Mouse (Mus musculus) kidney, postnatal 36 days (tissue): Measurements from ENCODE around the gene Sez6l.
A peak's percentile ranks its signal among the peaks of the same experiment; 100 is the strongest.

ENCODE experiments used
- DNase-seq, 2 experiments: peaks; one replicate each; pipeline ENCODE4 v3.0.0; 2021 to 2022; ENCODE audit warnings: mixed read lengths in 2 of 2

The Sez6l gene

DNA sequence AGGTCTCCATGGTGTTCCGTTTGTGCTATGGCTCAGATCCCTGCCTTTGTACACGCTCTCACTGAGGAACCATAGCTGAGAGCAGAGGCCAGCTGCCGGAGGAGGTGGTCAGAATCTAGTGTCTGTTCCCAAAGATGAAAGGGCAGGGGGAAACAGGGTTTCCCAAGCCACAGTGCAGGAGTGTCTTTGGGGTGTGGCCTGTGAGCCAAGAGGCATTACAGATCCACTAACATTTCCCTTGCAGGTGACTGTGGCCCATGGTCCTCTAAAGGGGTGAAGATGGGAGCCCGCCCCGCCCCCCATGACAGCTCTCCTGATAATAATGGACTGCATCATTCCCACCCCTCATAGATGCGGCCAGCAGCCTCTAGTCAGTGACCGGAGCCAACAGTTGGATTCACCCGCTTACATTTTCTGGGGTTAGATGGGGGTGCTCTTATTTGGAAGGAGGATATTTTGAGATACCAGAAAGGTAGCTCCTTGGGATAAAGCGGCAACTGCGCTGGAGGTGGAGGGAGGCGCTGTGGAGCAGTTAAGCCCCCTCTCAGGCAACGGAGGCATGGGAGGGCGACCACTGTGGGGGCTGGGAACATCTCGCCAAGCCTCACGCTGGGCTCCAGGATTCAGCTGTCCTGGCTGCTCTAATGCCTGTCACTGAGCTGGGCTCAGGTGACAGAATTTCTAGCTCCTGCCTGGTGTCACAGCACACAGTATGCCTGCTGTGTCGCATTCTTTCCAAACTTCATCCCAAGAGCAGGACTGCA, 43.5 kb downstream of the Sez6l start:
- DNase-seq: no peak

DNA sequence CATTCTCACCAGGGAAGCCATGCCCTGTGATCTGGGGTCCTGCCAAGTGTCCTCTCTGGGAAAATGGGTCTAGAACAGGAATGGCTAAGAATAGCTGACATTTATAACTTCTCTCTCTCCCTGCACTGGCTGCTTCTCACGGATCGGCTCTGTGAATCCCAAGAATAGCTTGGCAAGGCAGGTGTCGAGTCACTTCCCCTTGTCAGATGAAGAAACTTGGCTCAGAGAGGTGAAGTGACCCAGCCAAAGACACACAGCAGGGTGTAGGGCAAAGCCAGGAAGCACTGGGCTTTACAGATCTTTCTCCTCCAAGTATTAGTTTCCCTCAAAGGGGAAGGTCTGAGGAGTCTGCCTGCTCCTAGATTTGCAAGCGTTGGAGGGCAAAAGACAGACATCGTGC, 44.1 kb downstream of the Sez6l start:
- no peak for DNase-seq

DNA sequence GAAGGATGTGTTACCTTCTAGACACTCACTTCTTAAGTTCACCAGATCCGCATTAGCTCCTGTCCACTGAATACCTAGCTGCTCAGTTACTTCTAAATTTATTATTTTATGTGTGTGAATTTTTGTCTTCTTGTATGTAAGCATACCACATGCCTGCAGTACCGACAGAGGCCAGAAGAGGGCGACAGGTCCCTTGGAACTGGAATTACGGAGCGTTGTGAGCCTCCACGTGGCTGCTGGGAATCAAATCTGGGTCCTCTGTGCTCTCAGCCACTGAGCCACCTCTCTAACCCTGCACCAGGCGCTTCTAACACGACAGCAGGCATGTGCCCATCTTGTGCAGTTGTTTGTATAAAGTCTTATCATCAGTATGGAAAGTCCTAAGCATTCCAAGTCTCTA, 44.8 kb downstream of the Sez6l start:
- peak in 1 of 2 experiments; percentile 25 for DNase-seq

DNA sequence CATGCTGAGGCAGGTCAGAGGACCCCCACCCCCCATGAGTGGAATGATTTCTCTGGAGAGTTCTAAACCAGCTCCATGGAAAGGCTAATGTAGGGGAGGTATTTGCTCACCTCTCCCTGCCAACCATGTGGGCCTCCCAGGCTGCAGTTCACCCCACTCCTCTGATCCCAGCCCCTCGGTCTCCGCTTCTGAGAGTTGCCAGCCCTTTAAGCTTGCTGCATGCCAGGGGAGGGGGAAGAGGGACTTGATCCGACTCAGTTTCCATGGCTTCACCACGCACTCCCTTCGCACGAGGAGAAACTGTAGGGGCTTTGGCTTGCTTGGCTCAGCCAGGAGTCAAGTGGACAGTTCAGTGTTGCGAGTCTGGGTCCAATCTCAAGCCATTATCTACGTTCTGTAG, 45.9 kb downstream of the Sez6l start:
- DNase-seq: no peak

DNA sequence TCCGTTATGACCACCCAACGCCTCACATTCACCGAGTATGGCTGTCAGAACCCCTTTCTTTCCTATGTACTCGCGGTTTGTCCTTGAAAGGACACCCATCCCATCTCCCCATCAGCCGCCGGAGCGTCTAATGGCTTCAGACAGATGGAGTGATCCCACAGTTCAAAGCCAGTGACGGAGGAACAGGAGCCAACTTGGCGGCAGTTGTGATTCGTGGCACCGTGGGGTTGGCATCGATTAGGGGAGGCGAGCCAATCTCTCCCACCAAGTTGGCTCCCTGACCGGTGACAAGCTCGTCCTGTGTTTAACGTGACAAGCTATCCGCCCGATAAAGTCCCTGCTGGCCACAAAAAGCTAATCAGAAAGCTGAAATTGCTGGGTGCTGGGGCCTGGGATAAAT, 50.0 kb downstream of the Sez6l start:
- DNase-seq: no peak

DNA sequence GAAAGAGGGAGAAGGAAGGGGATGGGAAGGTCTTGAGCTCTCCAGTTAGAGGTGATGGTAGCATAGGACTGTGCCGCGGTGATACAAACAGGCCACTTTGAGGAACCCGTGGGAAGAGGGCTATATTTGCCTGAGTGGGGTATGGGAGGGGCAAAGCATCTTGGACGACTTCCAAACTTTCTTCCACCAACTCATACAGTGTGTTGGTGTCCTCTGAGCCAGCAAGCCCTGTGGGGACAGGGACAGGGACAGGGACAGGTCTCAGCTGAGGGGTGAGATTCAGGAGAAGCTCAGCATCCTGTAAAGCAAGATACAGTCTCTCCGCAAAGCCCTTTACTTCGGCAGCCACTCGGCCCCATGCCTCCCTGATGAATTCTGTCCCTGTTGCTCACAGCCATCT, 50.5 kb downstream of the Sez6l start:
- DNase-seq: no peak

DNA sequence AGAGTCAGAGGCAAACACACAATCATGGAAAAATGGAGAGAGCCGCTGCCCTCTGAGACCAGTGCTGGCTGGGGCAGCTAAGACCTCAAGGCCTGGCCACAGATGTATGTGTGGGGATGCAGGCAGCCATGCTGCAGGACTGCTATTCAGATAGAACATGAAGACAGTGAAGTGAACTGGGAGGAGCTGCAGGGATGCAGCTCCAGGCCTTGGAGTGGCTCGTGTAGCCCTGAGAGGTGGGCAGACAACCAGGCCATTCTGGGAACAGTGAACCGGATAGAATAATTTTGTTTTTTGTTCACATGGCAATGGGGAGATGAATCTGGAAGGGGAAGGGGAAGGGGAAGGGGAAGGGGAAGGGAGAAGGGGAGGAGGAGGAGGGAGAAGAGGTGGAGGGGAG, 51.0 kb downstream of the Sez6l start:
- DNase-seq: no peak

DNA sequence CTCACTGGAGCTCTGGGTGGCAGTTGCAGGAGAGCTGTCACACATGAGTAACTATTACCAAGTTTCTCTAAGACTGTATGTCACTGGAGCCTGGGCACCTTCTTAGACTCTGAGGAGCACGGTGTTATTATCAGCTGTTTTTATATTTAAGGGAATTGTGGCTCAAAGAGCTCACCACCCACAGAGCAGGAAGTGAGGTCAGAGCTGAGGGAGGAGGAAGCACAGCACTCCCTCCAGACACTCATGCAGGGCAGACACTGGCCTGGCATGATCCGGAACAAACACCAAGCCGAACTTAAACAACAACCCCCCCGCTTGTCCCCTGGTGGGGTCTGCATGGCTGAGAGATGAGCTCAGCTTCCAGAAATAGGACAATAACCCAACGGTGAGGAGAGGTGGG, 51.7 kb downstream of the Sez6l start:
- DNase-seq: no peak

DNA sequence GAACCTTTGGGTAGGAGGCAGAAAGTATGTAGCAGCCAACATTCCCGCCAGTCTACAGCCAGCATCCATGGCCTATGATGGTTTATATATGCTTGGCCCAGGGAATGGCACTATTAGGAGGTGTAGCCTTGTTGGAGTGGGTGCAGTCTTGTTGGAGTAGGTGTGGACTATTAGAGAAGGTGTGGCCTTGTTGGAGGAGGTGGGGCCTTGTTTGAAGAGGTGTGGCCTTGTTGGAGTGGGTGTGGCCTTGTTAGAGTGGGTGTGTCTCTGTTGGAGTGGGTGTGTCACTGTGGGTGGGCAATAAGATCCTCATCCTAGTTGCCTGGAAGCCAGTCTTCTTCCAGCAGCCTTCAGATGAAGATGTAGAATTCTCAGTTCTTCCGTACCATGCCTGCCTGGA, 53.2 kb downstream of the Sez6l start:
- DNase-seq: no peak

DNA sequence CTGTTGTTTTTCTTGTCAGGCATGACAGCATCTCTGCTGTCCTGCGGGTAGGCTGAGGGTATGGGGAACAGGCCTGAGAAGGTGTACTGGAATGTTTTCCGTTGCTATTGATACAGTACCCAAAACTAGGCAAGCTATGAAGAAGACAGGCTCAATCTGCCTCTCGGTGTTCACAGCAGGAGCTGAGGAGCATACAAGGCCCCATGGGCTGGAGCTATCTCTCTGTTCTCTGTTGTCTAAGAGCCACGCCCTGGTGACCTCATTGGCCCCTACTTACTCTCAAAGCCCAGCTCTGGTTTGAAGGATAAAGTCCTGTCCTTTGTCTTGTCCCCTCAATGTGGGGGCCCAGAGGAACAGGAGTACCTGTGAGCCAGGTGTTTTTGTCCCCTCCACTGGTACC, 53.7 kb downstream of the Sez6l start:
- DNase-seq: no peak

DNA sequence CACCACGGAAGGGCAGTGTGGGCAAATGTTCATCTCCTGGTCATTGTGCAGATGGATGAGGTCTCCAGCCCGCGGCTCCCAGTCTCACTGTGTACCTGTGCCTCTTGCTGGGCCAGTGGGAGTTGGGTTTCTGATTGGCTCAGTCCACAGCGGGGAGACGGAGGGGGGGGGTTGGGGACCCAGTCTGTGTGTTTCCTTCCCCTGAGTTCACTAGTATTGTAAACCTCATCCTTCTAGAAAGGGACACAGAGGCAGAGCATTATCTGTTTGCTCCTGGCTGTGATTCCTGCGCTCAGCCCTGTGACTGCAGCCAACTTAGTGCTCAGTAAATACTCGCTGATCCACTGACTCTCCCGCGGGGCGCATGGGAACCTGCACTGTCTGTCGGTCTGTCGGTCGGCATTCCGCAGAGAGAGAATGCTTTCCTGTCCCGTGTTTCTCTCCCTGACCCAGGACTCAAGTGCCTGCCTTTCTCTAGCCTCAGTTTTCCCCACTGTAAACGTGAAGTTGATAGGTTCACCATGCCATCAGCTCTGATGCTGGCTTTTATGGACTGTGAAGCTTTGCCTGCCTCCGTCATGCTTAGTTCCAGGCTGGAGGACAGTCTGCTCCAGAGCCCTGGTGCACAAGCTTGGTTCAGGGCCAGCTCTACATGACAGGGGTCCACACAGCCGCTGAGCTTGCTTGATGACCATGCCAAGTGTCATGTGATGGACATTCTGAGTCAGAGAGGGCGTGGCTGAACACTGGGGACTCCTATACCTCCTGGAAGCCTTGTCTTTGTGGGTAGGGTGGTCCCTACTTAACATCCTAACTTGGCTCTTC, 55.1 kb downstream of the Sez6l start:
- DNase-seq: no peak

DNA sequence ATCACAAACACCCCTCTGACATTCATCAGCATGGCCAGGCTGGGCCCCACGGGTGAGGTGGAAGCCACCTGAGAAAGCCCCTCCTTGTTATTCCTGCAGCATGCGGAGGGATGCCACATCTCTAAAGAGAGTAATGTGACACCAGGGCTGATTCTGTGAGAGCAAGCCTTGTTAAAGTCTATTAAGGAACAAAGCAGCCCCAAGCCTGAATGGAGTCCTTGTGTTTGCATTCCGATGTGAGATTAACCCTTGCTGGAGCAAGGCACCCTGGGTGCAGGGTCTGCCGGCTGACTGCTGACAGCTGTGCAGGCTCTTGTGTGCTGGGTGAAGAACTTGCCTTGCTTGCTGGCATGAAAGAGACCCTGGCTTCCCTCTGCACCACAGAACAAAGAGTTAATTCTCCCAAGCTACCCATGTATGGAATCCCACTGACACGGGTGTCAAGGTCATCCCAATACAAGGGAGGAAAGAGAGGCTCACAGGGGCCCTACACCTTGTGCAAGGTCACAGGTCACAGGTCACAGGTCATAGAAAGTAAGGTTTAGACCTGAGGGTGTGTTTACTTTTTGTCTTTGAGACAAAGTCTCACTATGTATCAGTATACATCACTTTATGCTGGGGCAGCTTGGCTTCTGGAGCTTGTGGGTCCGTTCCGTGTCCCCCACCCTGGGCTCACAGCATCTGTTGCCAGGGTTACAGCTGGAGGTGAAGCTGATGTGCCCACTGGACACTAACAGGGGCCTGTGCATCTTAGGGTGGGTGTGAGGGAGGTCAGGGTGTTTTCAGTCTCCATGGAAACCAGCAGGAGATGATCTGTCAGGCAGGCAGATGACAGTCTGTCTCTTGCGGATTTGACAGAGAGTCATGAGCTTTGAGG, 55.9 kb downstream of the Sez6l start:
- DNase-seq: no peak

DNA sequence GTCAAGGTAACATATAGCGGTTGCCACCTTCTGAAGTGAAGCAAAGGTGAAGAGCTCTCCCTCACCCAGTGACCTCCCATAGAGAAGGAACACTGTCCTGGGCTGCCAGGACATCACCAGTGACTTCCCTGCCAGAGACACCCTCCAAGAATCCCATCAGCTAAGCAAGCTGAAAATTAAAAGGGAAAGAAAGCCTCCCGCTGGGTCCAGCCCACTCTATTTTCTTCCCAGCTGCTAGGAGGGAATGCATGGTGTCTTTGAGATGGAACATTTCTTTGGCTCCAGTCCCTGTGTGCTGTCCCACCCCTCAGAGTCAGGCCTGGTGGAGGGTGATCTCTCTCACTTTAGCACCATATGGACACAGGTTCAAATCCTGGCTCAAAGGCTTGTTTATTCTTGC, 58.2 kb downstream of the Sez6l start:
- no peak for DNase-seq

DNA sequence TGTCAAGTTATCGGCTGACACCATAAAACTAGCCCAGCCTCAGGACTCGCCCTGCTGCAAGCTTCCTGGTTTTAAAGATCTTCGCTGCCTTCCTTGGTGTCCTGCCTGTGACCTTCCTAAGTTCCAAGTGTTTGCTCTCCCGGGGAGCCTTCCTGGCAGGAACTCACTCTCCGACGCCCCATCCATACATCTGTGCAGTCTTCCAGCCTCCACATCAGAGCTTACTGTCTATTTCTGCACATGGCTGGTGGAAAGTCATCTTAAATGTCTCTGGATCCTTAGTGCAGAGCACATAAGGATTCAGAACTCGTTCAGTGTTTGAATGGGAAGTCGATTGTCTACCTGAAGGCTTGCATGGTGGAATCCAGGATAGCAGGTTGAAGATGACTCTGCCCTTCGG, 59.5 kb downstream of the Sez6l start:
- DNase-seq: no peak

DNA sequence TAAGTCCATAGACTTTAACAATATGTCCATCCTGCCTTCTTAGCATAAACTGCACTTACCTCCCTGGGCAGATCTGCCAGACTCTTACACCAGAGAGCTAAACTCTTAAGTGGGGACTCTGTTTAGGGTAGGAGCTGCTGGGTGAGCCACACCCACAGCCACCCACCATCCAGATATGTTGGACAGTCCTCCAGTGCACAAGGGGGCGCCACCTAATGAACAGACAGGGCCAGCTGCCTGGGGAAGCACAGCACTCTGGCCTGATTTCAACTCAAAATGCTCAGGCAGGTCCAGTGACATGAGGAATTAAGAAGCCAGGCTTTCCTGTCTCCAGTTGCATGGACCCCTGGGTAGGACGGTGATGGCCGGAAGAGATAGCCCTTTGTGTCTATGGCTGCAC, 60.5 kb downstream of the Sez6l start:
- no peak for DNase-seq

DNA sequence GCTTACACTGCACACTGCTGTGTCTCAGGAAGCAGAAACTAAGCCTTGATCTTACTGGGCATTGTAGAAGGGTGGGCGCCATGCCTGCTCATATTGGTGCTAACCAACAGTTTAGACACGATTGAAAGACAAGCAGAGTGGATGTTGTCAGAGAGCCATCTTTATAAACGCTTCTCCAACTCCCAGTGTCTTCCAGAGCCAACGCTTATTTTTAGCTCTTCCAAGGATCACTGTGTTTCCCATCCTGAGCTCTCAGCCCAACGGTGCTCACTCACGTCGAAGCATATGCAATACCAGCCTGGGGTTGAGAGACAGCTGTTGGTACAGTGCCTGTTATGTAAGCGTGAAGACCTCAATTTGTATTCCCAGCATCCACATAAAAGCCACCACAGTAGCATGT, 66.6 kb downstream of the Sez6l start:
- DNase-seq: no peak

DNA sequence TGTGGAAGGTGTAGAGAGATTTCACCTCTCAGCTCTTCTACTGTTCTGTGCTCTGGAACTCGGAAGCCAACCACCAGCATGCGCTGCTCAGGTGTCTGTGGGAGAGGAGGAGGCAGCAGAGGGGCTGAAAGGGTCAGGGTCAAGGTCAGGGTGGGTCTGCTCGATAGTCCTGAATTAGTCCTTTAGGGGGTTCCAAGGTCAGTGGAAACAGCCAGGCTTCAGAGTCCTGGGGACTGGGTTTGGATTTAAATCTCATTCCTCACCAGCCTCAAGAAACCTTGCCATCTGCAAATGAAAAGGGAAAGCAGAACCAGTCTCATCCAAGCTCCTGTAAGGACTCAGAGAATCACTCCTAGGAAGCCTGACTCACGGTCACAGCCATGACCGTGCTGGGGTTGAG, 67.1 kb downstream of the Sez6l start:
- no peak for DNase-seq

DNA sequence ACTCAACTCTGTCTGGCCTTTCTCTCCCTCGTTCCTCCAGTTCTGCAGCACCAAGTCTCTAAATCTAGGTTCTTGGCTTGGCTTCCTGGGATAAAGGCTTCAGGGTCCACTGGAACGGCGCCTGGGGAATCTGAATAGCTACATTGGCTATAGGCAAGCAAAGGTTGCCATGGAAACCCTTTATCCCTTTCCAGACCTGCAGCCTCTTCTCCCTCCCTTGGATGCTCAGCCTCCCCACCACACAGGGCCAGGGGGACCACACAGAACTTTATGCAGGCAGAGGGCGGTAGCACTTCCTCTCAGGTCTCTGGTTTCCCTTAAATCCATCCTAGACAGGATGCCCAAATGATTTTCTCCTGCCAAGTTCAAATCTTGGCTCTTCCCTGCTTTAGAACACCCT, 71.4 kb downstream of the Sez6l start:
- DNase-seq: no peak

DNA sequence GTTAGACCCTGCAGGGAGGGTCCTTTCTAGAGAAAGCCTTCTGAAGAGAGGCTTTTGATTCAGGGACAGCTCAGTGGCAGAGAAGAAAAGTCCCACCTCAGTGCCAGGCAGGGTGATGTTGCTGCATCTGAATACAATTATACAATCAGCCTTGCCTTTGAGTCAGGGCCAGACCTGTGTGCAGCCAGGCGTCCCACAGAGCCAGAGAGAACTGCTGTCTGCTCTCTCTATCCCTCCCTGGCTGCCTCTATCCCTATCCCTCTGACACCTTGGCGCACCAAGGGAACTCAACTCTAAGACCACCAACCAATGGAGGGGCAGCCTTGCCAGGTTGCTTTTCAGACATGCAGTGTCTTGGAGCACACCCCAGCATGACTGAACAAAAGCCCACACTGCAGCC, 75.6 kb downstream of the Sez6l start:
- peak in 1 of 2 experiments; percentile 19 for DNase-seq

DNA sequence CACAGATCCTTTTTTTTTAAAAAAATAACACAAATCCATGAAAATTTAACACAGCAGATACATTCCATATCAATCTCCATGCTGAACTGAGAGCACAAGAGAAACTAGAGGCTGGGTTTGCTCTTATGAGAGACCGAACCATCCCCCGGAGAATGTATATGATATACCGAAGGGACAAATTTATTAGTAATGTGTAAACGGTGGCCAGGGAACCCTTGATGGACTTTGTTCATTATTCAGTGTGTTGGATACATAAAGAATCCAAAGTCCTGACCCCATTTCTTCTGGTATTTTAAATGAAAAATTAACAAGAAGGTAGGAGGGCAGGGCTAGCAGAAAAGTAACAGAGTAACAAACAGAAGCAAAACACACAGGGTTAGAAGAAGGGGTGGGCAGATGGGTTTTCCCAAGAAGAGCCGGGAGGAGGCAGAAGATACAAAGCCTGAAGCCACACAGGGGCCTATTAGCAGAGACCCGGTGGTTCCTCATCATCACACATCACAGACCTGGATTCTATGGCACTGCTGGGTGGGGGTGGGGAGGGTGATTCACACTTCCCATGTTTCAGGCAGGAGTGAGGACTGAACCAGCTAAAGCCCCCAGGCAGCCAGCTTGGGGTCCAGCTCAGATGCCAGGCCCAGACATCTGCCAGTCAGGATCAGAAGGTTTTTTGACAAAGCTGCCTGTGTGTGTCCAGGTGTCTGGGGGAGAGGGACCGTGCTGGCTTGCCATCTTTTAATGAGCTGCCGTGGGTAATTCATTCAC, 76.9 kb downstream of the Sez6l start:
- DNase-seq: no peak

DNA sequence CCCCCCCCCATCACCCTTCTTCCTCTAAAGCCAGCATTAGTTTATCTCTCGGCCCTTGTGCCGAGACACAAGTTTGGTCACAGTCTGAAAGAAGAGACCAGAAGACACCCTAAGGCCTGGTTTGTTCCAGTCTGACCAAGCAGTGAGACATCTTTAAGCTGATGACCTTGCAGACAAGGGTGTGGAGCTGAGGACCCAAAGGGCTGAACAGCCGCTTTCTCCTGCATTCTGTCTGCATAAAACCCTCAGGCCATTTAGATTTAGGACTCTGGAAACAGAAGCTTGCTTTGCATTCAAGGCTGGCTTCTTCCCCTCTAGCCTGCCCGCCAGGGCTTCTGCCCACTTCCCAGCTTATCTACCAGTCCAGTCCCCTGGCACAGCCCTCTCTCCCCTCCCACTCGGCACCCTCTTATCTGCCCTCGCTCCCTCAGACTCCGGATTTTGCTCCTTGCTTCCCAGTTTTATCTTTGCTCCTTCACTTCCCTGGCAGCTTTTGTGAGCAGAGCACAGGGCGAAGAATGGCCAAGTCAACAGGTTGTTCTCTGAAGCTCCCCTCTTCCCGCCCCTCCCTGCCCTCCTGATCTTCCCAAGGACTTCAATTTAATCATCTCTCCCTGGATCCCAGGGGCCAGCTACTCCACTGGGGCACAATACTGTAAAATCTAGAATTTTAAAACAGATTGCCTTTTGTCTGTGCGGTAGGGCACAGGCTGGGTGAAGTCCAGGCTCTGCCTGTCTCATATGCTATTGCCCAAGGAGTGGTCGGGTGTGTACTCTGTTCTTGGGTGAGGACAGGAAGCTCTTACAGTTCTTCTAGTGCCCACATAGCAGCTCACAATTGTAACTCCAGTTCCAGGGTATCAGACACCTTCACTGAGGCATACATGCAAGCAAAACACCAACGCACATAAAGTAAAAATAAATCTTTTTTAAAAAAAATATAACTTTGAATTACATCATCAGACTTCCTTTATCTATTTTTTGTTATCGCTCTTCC, 77.8 kb downstream of the Sez6l start:
- DNase-seq: no peak
